Mouse (Mus musculus) ES-E14 (cell line): ENCODE measurements around the gene Lmtk2.

Experiments
- CHD2 ChIP-seq: IDR thresholded peaks from 2 replicates; pipeline ENCODE4 v1.6.1; 2014; ENCODE audit warnings: mild to moderate bottlenecking, low read depth, low read length, inconsistent platforms
- HCFC1 ChIP-seq: IDR thresholded peaks from 2 replicates; pipeline ENCODE4 v1.6.1; 2012; ENCODE audit warnings: low read length, inconsistent platforms, borderline replicate concordance; ENCODE audit not compliant: insufficient read depth
- MAFK ChIP-seq: IDR thresholded peaks from 2 replicates; pipeline ENCODE4 v1.6.1; 2014; ENCODE audit warnings: mild to moderate bottlenecking, low read depth, low read length, inconsistent platforms; ENCODE audit not compliant: insufficient read depth
- ZNF384 ChIP-seq: IDR thresholded peaks from 2 replicates; pipeline ENCODE4 v1.6.1; 2012; ENCODE audit warnings: low read depth, low read length, inconsistent platforms

DNA sequence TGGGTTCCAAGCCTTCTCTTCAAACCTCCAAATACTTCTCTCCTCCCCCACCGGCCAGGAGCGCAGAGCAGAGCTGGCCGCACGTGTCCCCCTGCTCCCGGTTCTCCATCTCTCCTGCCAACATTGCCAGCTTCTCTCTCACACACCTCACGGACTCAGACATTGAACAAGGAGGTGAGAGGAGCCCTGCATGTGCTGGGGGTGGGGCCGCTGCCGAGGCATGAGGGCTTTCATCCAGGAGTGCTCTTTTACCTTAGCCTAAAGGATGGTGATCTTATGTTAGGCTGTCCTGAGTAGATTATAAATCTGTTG lies 83.0 kb downstream of the Lmtk2 start:
- TF ChIP-seq CHD2 (no peak), ZNF384 (no peak), HCFC1 (no peak), MAFK (no peak)
